Mouse (Mus musculus): ENCODE measurements around the gene Hbb-bs.
"Not testable (repeated sequence)": the region's sequence is repeated elsewhere in the genome, so short reads cannot be mapped to it uniquely, and the experiment has no call there.

The Hbb-bs gene

GRCm38 (mm10) chr7:103811223-103811845 is 16.6 kb downstream of the Hbb-bs start:
- DNase-seq (ENCODE audit: low read depth) = no peak

DNA sequence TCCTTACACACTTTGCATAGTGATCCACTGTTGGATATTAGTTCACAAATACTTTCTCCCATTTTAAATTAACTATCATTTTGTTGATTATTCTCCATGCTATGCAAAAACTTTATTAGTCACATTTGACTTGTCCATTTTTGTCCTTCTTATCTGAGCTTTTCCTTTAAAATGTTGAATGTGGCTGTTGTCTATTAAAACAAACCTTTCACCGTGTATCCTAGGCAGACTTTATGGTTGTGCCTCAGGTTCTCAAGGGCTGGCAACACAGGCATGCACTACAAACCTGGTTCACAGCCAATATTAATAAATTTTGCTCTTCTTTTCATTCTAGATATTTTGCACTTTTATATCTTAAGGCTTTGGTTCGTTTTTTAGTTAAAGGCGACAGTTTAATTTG is 17.1 kb downstream of the Hbb-bs start:
- no peak for DNase-seq (ENCODE audit: low read depth)

- DNase-seq (ENCODE audit: low read depth) = no peak
Observed at GRCm38 (mm10) chr7:103810296-103810695, 17.6 kb downstream of the Hbb-bs start.

DNA sequence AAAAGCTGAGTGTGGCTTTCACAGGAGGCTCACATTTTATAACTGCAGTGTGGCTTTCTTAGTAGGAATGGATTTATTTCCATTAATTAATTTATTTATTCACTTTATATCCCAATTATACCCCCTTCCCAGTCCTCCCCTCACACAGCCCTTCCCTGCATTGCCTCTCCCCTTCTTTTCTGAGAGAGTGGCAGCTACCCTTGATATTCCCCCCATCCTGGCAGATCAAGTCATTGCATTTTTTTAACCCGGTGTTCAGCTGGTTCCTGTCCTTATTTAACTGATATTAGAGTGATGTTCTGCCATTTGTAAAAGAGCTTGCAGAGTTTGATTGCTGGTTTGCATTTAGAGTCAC is 18.1 kb downstream of the Hbb-bs start:
- no peak for DNase-seq (ENCODE audit: low read depth)

- DNase-seq (ENCODE audit: low read depth) = no peak
Observed at GRCm38 (mm10) chr7:103808971-103809800, 18.7 kb downstream of the Hbb-bs start.

GRCm38 (mm10) chr7:103808120-103808519 is 19.8 kb downstream of the Hbb-bs start:
- DNase-seq (ENCODE audit: low read depth) = not testable (repeated sequence)

DNA sequence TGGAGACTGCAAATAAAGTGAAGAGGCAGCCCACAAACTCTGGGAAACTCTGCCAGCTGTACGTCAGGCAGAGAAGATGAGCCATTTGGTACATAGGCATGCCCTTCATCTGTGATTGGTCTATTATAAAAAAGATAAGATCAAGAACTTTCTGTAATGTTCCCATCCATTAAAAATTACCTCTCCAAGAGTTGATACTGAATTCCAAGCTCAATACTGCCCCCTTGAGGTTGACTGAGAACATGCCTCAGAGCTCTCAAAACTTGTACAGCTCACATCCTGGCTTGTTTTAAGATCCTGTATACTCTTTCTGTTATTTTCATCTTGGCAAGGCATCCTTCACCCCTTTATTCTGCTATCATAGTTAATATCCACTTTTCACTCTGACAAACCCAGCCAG is 21.0 kb downstream of the Hbb-bs start:
- DNase-seq (ENCODE audit: low read depth) = no peak

- DNase-seq (ENCODE audit: low read depth) = no peak
Observed at GRCm38 (mm10) chr7:103792669-103793388, 35.1 kb downstream of the Hbb-bs start.

GRCm38 (mm10) chr7:103791721-103792120 is 36.2 kb downstream of the Hbb-bs start, which contains the start of gene Olfr67:
Gene Olfr67, minus strand, starts transcription at chr7:103791821.
- DNase-seq (ENCODE audit: low read depth) = no peak

- DNase-seq (ENCODE audit: low read depth) = no peak
Observed at GRCm38 (mm10) chr7:103779598-103779997, 48.3 kb downstream of the Hbb-bs start, which contains the start of gene Olfr68. Gene Olfr68, minus strand, starts transcription at chr7:103779698.

DNA sequence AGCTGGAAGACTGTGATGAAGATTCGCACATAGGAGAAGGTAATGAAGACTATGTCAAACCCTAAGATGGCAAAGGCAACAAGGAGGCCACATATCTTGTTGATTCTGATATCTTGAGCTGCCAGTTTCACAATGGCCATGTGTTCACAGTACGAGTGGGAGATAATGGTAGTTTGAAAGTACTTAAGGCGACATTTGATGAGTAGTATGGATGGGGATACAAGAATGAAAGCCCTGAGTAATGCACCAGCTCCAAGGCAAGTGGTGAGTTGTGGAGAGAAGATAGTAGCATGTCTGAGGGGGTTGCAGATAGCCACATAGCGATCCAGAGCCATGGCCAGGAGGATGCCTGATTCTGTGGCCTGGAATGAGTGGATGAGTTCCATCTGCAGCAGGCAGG is 50.2 kb downstream of the Hbb-bs start:
- not testable (repeated sequence) for DNase-seq (ENCODE audit: low read depth)

All from fibroblast of lung, adult 2 months (primary cell).